Mouse (Mus musculus): ENCODE results near the gene Ppp5c. TPM values are rescaled to one million over a fixed set of nuclear protein-coding genes. Genes with fewer than 3 reads are reported as not detected.

The Ppp5c gene
- total RNA-seq, 2 experiments from 2014 or later, result 98.8 to 98.9 TPM

DNA sequence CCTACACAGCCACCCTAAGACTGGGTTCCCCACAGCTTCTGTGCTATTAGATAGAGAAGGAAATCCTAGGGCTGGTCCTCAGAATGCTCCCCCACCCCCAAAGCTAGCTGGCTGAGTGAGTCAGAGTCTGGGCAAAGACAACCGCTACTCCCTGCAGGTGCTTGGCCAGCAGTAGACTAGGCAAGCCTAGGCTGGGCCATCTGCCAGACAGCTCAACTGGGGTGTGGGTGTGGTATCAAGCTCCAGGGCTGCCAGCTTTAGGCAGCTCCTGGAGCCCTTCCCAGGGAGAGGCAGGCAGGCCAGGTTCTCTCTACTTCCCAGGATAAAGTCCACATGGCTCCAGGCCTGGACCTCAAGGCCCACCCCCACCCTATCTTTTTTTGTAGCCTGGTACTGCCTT, 10.7 kb downstream of the Ppp5c start:
- peak; percentile 90 to 95 for DNase-seq

DNA sequence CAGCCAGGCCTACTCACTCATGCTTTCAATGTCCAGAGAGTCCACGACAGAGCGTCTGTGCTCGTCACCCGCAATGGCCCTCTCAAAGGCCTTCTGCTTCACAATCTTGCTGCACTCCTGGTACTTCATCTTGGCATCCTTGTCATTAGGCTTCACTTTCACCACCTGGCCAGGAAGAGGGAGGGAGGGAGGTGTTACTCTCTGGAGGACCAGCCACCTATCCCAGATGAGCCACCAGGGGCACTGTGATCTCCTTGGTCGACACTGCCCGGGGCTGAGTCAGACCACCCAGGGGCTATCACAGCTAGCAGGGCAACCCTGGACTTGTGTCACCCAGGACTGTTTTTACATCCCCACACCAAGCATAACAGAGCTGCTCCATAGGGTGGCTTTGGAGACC, 12.3 kb downstream of the Ppp5c start:
- no peak for DNase-seq

DNA sequence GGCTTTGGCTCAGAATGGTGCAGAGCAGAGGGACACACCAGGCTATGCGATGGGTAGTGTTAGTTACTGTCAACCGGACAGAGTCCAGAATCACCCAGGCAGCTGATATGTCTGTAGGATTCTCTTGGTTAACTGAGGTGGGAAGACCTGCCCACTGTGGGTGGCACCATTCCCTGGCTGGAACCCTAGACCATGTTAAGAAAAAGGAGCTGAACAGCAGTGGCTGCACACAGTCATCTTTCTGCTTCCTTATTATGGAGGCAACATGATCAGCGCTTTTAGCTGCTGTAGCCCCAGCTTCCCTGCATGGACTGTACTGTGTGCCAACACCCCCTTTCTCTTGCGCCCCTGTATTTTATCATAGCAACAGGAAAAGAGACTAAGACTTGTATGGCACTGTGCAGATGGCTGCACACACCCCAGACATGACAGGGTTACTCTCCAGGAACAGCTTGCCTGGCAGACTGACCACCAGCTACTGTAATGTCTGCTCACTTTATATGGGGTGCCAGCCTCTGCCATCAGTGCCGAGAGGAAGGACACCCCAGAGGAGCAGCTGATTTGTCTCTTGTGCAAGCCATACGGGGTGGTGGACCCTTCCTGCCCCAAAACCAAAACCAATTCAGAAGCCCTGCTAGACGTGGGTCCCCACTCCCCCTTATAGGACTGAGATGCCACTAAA, 15.7 kb downstream of the Ppp5c start:
- no peak for DNase-seq

DNA sequence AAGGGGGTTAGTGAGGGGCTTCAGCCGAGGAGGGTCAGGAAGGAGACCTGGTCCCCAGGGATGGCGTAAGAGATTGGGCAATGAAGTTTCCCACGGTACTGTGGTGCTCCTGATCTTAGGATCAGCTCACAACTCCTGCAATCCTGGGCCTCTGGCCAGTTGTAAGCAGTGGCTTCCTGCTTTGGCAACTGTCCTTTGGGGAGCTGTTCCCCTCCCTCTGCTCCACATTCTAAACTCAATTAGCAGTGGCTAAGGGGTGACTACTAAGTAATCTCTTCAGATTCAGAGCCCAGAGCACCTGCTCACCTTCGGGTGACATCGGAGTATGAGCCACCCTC, 17.7 kb downstream of the Ppp5c start:
- DNase-seq, result no peak

DNA sequence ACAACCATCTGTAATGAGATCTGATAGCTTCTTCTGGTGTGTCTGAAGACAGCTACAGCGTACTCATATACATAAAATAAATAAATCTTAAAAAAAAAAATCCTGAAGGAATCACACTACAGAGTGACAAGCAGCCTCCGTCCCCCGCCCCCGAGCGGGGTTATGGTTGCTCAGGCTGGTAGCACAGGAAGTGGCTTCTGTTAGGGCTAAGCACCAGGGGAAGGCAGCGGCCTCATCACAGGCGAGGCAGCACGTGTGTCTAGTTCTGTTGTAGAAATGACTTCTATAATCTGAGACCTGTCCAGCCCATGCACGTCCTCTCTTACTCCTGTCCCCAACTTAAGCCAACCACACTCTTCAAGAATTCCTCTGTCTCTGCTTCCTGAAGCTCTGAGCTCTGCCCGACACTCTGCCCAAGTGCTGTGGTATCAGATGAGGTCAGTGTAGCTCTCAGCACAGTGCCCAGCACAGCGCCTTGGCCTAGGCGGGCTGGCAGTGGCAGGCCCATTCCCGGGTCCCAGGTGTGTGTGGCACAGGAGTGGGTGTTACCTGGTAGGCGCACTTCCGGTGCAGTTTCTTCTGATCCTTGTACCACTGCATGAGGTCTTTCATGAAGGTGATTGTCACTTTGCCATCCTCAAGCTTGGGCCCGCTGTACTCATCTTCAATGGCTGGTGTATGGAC, 18.3 kb downstream of the Ppp5c start:
- DNase-seq, result no peak

DNA sequence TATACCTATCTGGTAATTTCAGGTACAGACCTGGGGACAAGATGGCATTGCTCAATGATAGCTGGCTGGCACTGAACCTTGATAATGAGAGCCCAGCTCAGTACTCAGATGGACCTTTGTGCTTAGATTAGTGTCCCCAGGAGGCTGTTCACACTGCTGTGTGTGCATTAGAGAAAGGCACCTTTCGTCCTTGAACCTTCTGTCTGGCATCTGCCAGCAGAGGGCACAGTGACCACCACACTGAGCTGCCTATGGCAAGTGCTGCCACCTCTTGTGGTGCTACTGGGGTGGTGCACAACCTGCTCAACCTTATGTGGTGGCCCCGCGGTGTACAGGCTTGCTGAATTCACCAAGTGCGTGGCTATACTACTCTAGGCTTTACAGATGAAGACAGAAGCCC, 20.4 kb downstream of the Ppp5c start:
- no peak for DNase-seq

DNA sequence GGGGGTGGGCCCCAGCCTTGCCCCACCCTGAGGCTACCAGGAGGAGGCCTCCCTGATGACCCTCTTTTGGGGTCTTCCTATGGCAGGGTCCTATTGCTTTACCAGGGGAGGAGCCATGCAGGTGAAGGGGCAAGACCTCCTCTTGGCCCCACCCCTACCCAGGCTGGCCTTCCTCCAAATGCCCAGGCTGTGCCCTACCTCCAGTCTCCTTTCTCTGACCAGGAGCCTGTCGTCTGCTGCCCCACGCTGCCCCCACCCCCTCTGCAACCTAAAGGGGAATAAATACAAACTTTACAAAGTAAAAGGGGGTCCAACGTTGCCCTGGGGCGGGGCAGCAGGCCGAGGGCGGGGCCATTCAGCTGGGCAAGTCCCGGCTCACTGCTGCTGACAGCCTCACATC, 23.0 kb downstream of the Ppp5c start:
- DNase-seq, result no peak

DNA sequence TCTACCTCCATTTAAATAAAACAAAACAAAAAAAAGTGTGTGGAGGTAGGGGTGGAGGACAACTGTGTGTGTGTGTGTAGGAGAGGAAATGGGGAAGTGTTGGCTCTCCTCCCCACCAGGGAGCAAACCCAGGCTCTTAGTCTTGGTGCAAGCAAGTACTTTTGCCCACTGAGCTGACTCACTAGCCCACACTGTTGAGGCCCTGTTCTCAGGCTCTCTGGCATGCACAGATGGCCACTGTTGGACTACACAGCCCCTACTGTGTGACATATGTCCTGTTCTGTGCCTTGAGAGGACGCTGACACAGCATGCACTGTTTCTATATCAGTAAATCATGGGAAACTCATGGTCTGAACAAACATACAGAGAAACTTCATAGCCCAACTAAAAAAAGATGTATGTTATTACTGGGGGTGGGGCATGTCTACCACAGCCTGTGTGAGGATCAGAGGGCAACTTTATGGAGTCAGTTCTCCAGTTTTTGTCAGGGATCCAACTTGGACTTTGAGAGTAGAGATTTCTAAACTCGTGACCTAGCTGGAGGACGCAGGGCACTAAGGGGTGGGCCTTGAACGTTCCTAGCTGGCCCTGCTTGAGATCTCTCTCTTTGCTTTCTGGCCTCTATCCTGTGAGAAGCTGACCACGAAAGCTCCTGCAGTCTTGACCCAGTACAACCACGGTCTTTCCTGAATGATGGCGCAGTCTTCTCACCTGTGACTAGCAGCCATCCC, 24.3 kb downstream of the Ppp5c start:
- DNase-seq, result no peak

DNA sequence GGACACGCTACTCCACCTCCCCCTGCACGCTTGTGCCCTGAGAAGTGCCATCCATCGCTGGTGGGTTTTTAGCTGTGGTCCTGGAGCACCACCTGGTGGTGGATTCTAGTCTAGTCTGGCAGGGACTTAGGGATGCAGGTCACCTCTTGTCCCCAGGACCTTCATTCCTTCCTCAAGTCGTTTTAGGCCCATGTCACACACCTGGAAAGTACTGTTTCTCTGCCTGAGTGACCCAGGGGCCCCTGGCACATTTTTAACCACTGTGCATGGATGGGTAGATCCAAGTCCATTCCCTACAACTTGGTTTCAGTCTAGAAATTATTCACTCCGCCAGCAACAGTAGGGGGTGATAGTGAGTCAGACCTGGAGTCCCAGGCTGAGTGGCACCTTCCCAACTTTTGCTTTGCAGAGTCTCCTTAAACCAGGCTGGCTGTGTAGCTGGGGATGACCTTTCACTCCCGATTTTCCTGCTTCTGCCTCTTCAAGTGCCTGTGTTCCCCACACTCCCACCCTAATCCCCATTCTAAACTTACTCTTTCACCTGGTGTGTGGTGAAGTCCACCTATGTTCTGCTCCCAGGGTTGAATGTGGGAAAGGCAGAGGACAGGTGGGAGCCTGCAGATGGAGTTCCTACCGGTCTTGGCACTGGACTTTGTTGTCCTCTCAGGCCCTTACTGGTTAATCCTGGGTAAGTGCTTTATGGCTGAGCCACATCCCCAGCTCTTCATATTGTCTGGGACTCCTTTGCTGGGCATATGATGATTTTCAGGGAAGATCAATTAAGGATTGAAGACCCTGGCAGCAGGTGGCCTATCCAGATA, 25.1 kb downstream of the Ppp5c start:
- peak; percentile 81 to 90 for DNase-seq

DNA sequence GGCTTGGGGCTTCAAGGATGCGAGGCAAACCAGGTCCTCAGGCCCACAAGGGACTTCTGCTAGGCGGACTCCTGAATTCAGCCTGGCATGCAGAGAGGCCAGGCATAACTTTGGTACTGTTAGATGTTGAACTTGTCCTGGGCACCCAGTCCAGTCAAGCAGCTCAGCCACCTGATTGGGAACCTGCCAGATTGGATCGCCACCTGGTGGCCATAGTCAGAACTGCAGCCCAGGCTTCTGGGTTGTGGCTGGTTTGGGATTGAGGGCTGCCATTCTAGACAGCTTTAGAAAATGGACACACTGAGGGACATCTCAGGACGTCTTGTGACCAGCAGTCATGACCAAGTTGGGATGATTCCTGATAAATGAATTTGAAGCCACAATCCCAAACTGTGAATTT, 28.1 kb downstream of the Ppp5c start:
- peak; percentile 82 to 97 for DNase-seq

DNA sequence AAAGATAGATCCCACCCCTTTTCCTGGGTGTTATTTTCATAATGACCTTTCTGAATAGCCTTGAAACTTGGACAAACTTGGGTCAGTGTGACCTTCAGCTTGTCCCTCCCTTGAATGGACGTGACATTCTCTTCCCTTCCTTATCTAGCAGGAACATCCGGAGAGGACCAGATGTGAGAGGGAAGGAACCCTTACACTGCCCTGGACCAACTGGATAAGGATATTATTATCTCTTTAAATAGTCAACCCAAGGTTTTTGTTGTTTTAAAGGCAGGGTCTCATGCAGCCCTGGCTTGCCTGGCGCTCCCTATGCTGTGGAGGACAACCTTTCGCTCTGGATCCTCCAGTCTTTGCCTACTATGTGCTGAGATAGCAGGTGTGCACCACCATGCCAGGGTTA, 28.5 kb downstream of the Ppp5c start:
- DNase-seq, result no peak

DNA sequence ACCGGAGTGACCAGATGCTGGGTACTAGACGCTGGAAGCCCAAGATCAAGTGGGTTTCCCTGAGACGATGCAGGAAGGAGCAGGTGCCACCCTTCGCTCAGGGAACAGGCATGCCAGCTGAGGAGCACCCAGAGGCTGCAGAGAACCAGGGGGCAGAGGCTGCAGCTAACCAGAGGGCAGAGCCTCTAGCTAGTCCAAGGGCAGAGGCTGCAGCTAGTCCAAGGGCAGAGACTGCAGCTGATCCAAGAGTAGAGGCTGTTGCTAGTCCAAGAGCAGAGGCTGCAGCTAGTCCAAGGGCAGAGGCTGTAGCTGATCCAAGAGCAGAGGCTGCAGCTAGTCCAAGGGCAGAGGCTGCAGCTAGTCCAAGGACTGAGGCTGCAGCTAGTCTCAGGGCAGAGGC, 32.4 kb downstream of the Ppp5c start:
- no peak for DNase-seq

DNA sequence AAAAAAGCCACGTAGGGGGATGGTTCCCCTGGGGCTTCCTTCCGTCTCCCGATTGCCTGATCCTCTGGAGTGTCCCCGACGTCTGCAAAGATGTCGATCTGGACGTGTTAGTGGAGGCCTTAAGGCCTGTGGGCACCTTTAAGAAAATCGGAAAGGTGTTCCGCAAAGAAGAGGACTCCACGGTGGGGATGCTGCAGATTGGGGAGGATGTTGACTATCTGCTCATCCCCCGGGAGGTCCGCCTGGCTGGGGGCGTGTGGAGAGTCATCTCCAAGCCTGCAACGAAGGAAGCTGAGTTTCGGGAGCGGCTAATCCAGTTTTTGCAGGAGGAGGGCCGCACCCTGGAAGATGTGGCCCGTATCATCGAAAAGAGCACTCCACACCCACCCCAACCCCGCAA, 33.3 kb downstream of the Ppp5c start:
- DNase-seq, result peak in 1 of 2 experiments; percentile 52

DNA sequence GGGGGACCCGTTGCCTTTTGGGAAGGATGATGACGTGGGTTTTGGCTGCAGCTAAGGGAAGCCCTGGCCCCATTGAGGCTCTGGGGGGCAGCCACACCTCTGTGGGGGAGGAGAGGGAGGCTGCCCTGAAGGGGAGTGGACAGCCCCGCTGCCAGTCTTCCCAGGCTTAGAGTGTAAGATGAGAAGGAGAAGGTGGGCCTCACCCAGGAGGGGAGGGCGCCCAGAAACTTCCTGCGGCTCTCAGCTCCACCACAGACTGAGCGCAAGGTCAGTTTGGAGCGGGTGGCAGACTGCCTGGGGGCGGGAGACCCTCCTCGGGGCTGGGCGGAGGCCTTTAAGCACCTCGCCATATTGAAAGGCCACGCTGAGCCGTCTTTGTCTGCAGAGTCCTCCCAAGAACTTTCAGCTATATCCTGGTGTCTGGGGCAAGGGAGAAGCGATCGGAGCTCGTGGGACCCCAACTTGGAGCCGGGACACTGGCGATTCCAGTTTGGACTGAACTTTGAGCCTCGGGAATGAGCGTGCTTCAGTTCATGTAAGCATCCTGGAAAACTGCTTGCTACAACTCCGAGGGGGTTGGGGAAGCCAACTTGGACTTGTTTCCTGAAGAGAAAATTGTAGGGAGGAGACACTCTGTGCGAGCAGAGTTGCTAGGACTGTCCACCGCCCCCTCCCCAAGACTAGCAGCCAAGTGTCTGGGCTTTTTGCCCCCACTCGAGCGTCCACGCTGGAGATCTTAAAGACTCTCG, 33.9 kb downstream of the Ppp5c start:
- peak; percentile 89 to 92 for DNase-seq

DNA sequence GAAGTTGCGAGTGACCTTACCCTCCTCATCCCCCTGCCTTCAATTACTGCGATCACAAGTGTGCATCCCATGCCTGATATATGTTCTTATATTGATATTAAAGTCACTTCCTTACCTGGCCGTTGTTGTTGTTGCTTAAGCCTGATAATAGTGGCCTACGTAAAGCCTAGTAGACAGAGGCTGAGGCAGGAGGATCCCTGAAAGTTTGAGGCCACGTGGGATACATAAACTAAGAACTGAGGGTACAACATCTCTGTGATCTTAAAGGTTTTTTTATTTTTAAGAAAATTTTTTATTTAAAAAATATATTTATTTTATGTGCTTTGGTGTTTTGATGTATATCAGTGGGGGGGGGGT, 35.3 kb downstream of the Ppp5c start, which contains the start of gene Ccdc8:
Gene Ccdc8 (plus strand): TSS at position 258 of the 357 bp plus-strand sequence.
- no peak for DNase-seq

DNA sequence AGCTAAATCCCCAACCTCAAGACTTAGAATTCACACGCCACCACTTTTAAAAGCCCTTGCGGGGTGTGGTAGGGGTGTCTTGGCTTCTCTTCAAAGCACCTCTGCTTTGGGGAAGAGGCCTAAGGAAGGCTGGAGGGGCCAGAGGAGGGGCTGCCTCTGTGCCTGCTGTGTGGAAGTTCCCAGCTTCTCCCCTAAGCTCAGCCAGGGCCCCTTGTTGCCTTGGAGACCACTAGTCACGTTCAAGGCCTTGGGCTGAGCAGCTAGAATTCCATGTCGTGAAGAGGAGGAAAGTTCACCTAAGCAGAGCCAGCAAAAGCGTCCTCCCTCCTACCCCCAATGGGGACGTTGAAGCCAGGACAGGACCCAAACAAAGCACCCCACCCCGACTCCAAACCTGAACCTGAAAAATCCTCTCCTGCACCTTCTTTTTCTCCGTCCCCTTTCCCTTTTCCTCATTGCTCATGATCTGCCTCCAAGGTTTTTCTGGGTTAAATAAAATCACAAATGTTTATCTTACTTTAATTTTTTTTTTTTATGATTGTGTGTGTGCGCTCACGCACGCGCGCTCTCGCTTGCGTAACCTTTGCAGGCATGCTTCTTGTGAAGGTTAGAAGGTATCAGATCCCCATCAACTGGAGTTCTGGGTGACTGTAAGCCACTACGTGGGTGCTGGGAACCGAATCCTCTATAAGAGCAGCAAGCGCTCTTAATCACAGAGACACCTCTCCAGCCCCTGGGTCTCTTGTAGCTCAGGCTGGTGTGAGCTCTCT, 35.9 kb downstream of the Ppp5c start:
- no peak for DNase-seq

DNA sequence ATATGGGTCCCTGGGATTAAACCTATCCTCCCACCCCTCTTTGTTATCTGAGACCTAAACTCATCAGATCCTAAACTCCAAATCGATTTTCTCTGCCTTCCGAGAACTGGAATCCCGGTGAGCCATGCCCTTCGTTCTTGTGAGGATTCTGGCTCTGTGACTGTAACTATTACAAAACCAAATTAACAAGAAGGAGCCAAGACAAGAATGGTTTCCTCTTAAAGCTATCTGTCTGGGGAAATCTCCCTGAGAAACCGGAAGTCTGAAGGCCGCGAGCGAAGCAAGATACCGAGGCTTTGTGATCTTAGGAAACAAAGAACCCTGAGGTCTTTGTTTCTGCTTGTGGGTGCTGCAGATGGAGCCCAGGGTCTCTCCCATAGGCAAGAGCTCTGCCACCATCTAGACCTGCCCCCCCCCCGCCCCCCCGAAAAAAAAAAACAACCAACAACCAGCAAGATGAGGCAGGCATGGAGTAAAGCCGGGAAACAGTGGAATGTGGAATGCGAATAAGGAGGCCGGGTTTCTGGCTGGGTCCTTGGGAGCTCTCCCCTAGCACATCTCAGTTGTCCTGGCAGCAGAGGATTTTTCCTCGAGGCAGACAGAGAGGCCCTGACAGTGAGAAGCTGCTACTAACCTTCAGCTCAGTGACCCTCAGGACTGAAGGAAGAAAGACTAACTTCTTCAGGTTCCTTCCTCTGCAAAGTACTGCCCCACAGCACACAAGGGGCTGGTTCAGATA, 37.5 kb downstream of the Ppp5c start:
- DNase-seq, result peak; percentile 36 to 41

DNA sequence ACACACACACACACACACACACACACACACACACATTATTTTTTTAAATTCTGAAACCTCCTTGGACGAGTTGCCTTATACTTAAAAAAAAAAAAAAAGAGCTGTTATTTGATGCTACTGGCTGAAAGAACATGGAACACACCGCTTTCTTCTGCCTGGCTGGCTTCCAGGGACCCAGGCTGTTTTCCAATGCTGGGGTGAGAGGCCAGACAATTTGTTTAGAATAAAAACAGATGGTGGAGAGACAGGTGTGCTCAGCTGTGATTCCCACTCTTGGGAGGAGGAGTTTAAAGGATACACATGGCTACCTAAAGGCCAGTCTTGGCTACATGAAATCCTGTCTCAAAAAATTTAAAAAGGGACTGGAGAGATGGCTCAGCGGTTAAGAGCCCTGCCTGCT, 39.3 kb downstream of the Ppp5c start:
- peak; percentile 80 to 82 for DNase-seq

DNA sequence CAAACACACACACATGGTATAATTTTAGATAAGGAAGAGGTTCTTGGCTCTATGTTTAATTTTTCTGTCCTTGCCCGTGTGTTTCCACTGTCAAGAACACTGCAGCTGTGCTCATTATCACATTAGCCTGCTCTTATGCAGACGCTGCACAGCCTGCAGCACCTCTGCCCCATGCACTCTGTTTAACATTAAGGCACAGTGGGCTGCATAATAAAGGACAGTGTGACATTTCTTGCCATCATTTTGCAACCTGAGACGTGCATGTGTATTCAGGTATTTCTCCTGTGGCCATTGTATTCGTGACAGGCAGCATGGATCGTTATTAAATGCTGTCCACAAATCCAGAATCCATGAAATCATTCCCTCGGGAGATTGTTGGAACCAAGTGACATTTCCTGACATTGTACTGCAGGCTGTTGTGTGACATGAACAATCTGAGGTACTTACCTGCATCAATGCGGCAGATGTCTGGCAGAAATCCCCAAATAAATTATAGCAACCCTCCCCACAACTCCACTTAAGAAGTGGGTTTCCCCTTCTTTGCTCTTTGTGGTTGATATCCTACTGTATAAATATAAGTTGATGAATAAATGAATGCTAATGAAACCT, 40.1 kb downstream of the Ppp5c start:
- DNase-seq, result peak in 1 of 2 experiments; percentile 39

Measured in heart, adult 18-20 months (tissue).